Mouse (Mus musculus) lung, postnatal 0 days (tissue): ENCODE results near the gene Gfra1. TPM values are rescaled to one million over a fixed set of nuclear protein-coding genes. Genes with fewer than 3 reads are reported as not detected.

ENCODE experiments used
- ATAC-seq: fragments of 200-750 bp; cut with Nextera tagmentation; 2 replicates; pipeline ENCODE4 v1.8.0; 2017; ENCODE audit warnings: moderate library complexity
- DNase-seq: peaks from one replicate; pipeline ENCODE4 v3.0.0-alpha.2; 2016; ENCODE audit warnings: low spot score
- H3K27ac ChIP-seq: fragments of 300-500 bp; sonication (generic); 2 replicates; pipeline ENCODE4 v1.5.1; 2014; ENCODE audit warnings: antibody characterized with exemption, mild to moderate bottlenecking, low read length, mixed read lengths
- H3K27me3 ChIP-seq: fragments of 300-500 bp; sonication (generic); replicated peaks from 2 replicates; pipeline ENCODE4 v1.6.1; 2014; ENCODE audit warnings: low read length, mixed read lengths; ENCODE audit not compliant: insufficient read depth
- H3K36me3 ChIP-seq: fragments of 300-500 bp; sonication (generic); 2 replicates; pipeline ENCODE4 v1.6.1; 2014; ENCODE audit warnings: low read length, mixed read lengths; ENCODE audit not compliant: insufficient read depth
- H3K4me1 ChIP-seq: fragments of 300-500 bp; sonication (generic); 2 replicates; pipeline ENCODE4 v1.6.1; 2014; ENCODE audit warnings: antibody characterized with exemption, low read depth, low read length, mixed read lengths; ENCODE audit not compliant: insufficient read depth
- H3K4me2 ChIP-seq: fragments of 300-500 bp; sonication (generic); replicated peaks from 2 replicates; pipeline ENCODE4 v1.6.1; 2014; ENCODE audit warnings: low read depth, mild to moderate bottlenecking, low read length, moderate library complexity, mixed read lengths
- H3K4me3 ChIP-seq: fragments of 300-500 bp; sonication (generic); 2 replicates; pipeline ENCODE4 v1.5.1; 2014; ENCODE audit warnings: low read depth, low read length
- H3K9ac ChIP-seq: fragments of 300-500 bp; sonication (generic); replicated peaks from 2 replicates; pipeline ENCODE4 v1.6.1; 2014; ENCODE audit warnings: low read depth, mild to moderate bottlenecking
- H3K9me3 ChIP-seq: fragments of 300-500 bp; sonication (generic); 2 replicates; pipeline ENCODE4 v1.6.1; 2016; ENCODE audit warnings: low read length, mixed read lengths
- CTCF ChIP-seq: IDR thresholded peaks from 2 replicates; pipeline ENCODE4 v1.5.1; 2016; ENCODE audit warnings: antibody characterized with exemption, mild to moderate bottlenecking
- EP300 ChIP-seq: IDR thresholded peaks from 2 replicates; pipeline ENCODE4 v1.6.1; 2016; ENCODE audit warnings: antibody characterized with exemption, mild to moderate bottlenecking, control low read depth
- WGBS: fragments of 180-500 bp; shearing (Covaris S2); extraction: QIAGEN DNeasy Blood & Tissue Kit; methylation state at CpG from one replicate; pipeline ENCODE4 v1.1.7; 2014; 5-methylcytosine and 5-hydroxymethylcytosine counted together
- polyA plus RNA-seq: library from polyadenylated mRNA; unstranded; fragments of >200 nt; fragmentation: Nextera tagmentation; extraction: Ambion mirVana; gene quantifications from 2 replicates; pipeline ENCODE4 v1.2.1, GENCODE M21; 2015

The Gfra1 gene
- polyA plus RNA-seq, 1 experiment from 2014 or later = 6.2 TPM

DNA sequence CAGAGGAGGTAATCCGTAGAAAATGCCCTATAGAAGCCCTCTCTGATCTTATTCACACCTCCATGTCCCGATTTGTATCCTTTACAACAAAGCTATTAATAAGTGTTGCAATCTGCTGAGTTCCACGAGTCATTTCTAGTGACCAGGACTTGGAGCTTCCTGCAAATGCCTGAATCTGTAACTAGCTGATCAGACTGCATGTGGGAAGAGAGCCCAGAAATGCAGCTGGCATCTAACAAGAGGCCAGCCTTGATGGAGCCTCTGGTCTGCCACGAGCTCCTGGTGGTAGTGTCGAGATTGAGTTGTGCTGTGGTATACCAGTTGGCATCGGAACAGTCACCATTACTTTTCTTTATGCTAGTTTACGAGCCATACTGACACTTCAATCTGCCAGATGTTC, 200.3 kb downstream of the Gfra1 start:
- WGBS = 72% methylated on average over 7 of the region's 7 CpGs
- Histone ChIP-seq H3K4me3 (no peak overlapping the region), H3K4me1 (0 out of 2 replicates have a peak, but pooled peaks cover 3% of the 10 kb centered on the region), H3K9ac (no peak overlapping the region), H3K27me3 (no peaks in the 10 kb centered on the region), H3K9me3 (no peaks in the 10 kb centered on the region), H3K36me3 (no peaks in the 10 kb centered on the region), H3K4me2 (no peak overlapping the region), H3K27ac (no peak overlapping the region)
- ATAC-seq (no peak), DNase-seq (no peak)
- no peak for TF ChIP-seq CTCF
- TF ChIP-seq EP300 = no peak

DNA sequence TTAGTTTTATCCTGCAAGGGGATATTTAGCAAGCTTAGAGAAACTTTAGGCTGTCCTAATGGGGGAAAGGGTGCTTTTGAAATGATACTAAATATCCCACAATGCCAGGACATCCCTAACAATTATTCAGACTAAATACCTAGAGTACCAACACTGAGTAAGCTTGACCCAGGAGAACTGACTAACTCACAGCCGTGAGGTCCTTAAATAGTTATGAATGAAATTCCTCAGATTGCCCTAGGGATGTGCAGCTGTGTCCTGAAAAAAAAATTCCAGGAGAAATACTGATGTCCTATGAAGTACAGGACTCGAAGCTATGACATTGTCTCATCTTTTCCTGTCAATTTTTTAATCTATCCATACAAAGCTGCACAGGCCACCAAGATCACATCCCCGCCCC, 201.5 kb downstream of the Gfra1 start:
- ATAC-seq (no peak), DNase-seq (no peak)
- no peak overlapping the region for H3K4me3 ChIP-seq
- no peak for TF ChIP-seq CTCF
- no peak for TF ChIP-seq EP300
- H3K4me2 ChIP-seq = no peak overlapping the region
- H3K9ac ChIP-seq = no peak overlapping the region
- 47% methylated on average over 3 of the region's 3 CpGs for WGBS
- H3K36me3 ChIP-seq = no peaks in the 10 kb centered on the region
- H3K4me1 ChIP-seq = 0 out of 2 replicates have a peak, but pooled peaks cover 3% of the 10 kb centered on the region
- no peaks in the 10 kb centered on the region for H3K27me3 ChIP-seq
- no peak overlapping the region for H3K27ac ChIP-seq
- no peaks in the 10 kb centered on the region for H3K9me3 ChIP-seq

DNA sequence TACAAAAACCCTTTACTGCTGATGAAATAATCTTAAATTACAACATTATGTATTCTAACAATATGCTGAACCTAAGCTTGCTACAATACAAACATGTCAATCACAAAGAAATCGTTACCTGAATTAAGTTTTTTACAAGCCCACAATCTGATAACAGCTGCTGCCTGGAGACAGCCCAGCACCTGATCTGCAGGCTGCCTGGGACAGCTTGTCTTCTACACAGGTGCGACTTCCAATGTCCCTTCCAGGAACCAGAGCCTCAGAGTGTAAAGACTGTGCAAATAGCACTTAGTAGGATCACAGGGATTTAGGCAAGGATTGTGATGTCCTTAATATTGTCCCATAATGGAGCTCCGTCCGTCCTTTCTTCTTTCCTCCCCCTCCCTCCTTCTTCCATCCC, 204.0 kb downstream of the Gfra1 start:
- Histone ChIP-seq H3K27ac (no peak overlapping the region), H3K9me3 (no peaks in the 10 kb centered on the region), H3K4me1 (no peaks in the 10 kb centered on the region), H3K9ac (no peak overlapping the region), H3K36me3 (no peaks in the 10 kb centered on the region), H3K27me3 (no peaks in the 10 kb centered on the region), H3K4me2 (no peak overlapping the region), H3K4me3 (no peak overlapping the region)
- WGBS = 73% methylated on average over 4 of the region's 4 CpGs
- DNase-seq (no peak), ATAC-seq (no peak)
- TF ChIP-seq EP300 (no peak), CTCF (no peak)

DNA sequence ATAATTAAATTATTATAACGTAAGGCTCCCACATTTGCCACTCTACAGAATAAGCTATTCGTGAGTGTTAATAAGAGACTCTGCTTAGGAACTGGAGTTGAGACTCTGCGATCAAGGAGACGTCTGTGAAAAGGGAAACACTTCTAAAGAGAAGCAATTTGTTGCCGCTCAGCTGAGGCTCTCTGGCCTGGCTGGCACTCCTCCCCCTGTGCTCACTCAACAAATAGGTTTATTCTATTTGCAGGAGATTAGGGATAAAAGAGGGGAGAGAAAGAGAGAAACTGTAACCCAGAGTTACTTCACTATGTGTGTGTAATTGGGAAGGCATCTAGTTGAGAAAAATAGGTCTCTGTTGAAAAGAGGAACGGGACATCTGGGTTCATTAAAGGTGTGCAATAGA, 204.6 kb downstream of the Gfra1 start:
- ATAC-seq (no peak), DNase-seq (no peak)
- Histone ChIP-seq H3K4me3 (no peak overlapping the region), H3K4me1 (no peaks in the 10 kb centered on the region), H3K36me3 (no peaks in the 10 kb centered on the region), H3K9me3 (no peaks in the 10 kb centered on the region), H3K27ac (no peak overlapping the region), H3K27me3 (no peaks in the 10 kb centered on the region), H3K4me2 (no peak overlapping the region), H3K9ac (no peak overlapping the region)
- 54% methylated on average over 6 of the region's 6 CpGs for WGBS
- TF ChIP-seq CTCF = no peak
- no peak for TF ChIP-seq EP300

DNA sequence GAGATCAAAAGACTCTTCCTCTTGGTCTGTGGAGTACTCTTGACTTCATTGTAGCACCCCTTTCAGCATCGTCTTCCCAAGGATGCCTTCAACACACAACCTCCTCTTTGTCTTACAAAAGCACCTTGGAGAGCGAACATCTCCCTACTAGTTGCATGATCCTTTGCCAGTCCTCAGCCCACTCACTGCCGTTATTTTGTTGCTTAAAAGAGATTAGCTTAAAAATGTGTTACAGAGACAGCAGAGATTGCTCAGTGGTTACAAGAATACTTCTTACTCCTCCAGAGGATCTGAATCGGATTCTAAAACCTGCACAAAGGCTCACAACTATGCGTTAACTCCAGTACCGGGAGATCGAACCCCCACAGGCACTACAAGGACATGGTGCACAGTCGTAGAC, 205.5 kb downstream of the Gfra1 start:
- 85% methylated on average over 8 of the region's 8 CpGs for WGBS
- no peak for ATAC-seq
- Histone ChIP-seq H3K4me2 (no peak overlapping the region), H3K4me1 (no peaks in the 10 kb centered on the region), H3K9ac (no peak overlapping the region), H3K36me3 (no peaks in the 10 kb centered on the region), H3K27ac (no peak overlapping the region), H3K9me3 (no peaks in the 10 kb centered on the region), H3K4me3 (no peak overlapping the region), H3K27me3 (no peaks in the 10 kb centered on the region)
- TF ChIP-seq EP300 (no peak), CTCF (no peak)
- DNase-seq = no peak

DNA sequence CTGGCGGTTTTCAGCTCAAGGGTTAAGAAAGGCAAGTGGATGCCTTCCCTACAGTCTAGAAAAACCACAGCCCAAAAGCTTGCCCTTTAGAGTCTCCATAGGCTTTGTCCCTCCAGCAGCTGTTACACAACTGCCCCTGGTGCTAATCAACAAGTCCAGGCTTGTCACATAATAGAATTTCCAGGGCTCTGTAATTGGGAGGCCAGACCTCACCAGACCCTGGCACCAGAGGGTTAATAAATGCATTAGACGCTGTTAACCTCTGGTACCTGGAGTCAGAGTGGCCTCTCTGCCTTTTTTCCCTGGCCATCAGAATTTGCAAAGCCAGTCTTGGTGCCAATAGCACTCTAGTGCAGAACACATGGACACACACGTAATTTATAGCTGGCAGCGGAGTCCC, 211.6 kb downstream of the Gfra1 start:
- no peaks in the 10 kb centered on the region for H3K4me1 ChIP-seq
- no peak for DNase-seq
- no peak overlapping the region for H3K4me3 ChIP-seq
- no peaks in the 10 kb centered on the region for H3K27me3 ChIP-seq
- H3K27ac ChIP-seq = no peak overlapping the region
- no peak overlapping the region for H3K9ac ChIP-seq
- ATAC-seq = no peak
- H3K4me2 ChIP-seq = no peak overlapping the region
- WGBS = 59% methylated on average over 4 of the region's 4 CpGs
- TF ChIP-seq EP300 (no peak), CTCF (no peak)
- no peaks in the 10 kb centered on the region for H3K9me3 ChIP-seq
- no peaks in the 10 kb centered on the region for H3K36me3 ChIP-seq

DNA sequence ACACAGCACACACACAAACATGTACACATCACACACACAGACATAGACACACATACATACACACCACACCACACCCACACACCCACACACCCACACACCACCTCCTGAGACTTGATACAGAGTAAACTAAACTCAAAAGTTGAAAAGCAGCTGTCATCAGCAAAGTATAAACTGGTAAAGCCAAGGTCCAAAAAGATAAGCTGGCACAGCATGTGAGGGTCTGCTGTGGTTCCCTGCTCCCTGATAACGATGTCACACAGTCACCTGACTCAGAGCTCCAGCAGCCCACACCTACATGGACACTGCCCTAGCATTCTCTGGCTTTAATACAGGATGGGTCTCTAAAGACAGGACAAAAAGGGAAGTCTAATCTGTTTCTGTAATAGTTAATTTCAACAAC, 212.1 kb downstream of the Gfra1 start:
- H3K4me1 ChIP-seq = no peaks in the 10 kb centered on the region
- 57% methylated on average over 1 of the region's 1 CpGs for WGBS
- no peak overlapping the region for H3K4me2 ChIP-seq
- no peak overlapping the region for H3K9ac ChIP-seq
- no peak for ATAC-seq
- no peaks in the 10 kb centered on the region for H3K27me3 ChIP-seq
- no peaks in the 10 kb centered on the region for H3K9me3 ChIP-seq
- H3K36me3 ChIP-seq = no peaks in the 10 kb centered on the region
- DNase-seq = no peak
- no peak overlapping the region for H3K4me3 ChIP-seq
- no peak overlapping the region for H3K27ac ChIP-seq
- TF ChIP-seq CTCF (no peak), EP300 (no peak)
